14 mouse cellular contexts compared by ENCODE assay signal in genomic region chr2:114580714-114581113, GRCm38 (mm10).
"Had no signal": no experiment of that assay in that cellular context is flagged by ENCODE, and none has a peak within 500 bp of the region (broad histone marks: within the 10 kb centered on the region; RNA-seq: fewer than 3 reads in every experiment).

No protein-coding gene starts in this region.

- H3K27me3 ChIP-seq: limb, embryonic 12.5 days; liver, embryonic 13.5 days; lung, embryonic 15.5 days; megakaryocyte, embryonic 14.5 days; midbrain, embryonic 12.5 days had no signal

- H3K27ac ChIP-seq: layer of hippocampus, adult 2 months; limb, embryonic 12.5 days; liver, embryonic 13.5 days; lung, embryonic 15.5 days; macrophage; midbrain, embryonic 12.5 days had no signal

- H3K9ac ChIP-seq: limb, embryonic 12.5 days; liver, embryonic 13.5 days; liver, postnatal 0 days; lung, embryonic 15.5 days; midbrain, embryonic 12.5 days had no signal

- H3K9me3 ChIP-seq: limb, embryonic 12.5 days; liver, embryonic 13.5 days; lung, embryonic 15.5 days; megakaryocyte, embryonic 14.5 days; midbrain, embryonic 12.5 days had no signal

- H3K36me3 ChIP-seq: limb, embryonic 12.5 days; liver, embryonic 13.5 days; lung, embryonic 15.5 days; midbrain, embryonic 12.5 days had no signal

- DNase-seq: kidney, postnatal 10 days; kidney, postnatal 4 days; liver; liver, embryonic 13.5 days; liver, postnatal 0 days; lung, postnatal 14 days; thymus, adult 18-20 months; thymus, postnatal 14 days had no signal

- H3K4me2 ChIP-seq: limb, embryonic 12.5 days; liver, embryonic 13.5 days; lung, embryonic 15.5 days; midbrain, embryonic 12.5 days had no signal

- H3K4me1 ChIP-seq: limb, embryonic 12.5 days; liver, embryonic 13.5 days; lung, embryonic 15.5 days; megakaryocyte, embryonic 14.5 days; midbrain, embryonic 12.5 days had no signal

- H3K4me3 ChIP-seq: layer of hippocampus, adult 2 months; limb, embryonic 12.5 days; liver, embryonic 13.5 days; lung, embryonic 15.5 days; megakaryocyte, embryonic 14.5 days; midbrain, embryonic 12.5 days had no signal

- ATAC-seq: liver, postnatal 0 days had no signal
